Mouse (Mus musculus): ENCODE results near the gene Spon1. TPM values are rescaled to one million over a fixed set of nuclear protein-coding genes. Genes with fewer than 3 reads are reported as not detected.

Spon1 gene
- polyA plus RNA-seq, 1 experiment from 2014 or later: 47.0 TPM

- Histone ChIP-seq H3K9me3 (replicated peaks; ENCODE audit: control insufficient read depth, low read length, poor library complexity, severe bottlenecking) (no peaks in the 10 kb centered on the region), H3K9ac (ENCODE audit: low read depth, low read length) (no peak overlapping the region), H3K4me2 (ENCODE audit: low read length) (no peak overlapping the region), H3K36me3 (ENCODE audit: control insufficient read depth, insufficient read depth, low read length) (no peaks in the 10 kb centered on the region; the same call in 1 of the 2 replicates), H3K27me3 (ENCODE audit: control insufficient read depth, insufficient read depth, low read depth, low read length) (no peaks in the 10 kb centered on the region), H3K4me1 (ENCODE audit: control insufficient read depth, insufficient read depth, low read length) (no peaks in the 10 kb centered on the region; the same call in 1 of the 2 replicates), H3K4me3 (ENCODE audit: low read depth, low read length) (no peak overlapping the region), H3K27ac (ENCODE audit: low read length) (no peak overlapping the region)
- no peak for ATAC-seq
- 84% methylated on average over 4 of the region's 4 CpGs for WGBS
Observed at GRCm38 (mm10) chr7:114053720-114054119, 287.9 kb downstream of the Spon1 start.

- Histone ChIP-seq H3K9ac (ENCODE audit: low read depth, low read length) (no peak overlapping the region), H3K4me2 (ENCODE audit: low read length) (no peak overlapping the region), H3K4me3 (ENCODE audit: low read depth, low read length) (no peak overlapping the region), H3K4me1 (ENCODE audit: control insufficient read depth, insufficient read depth, low read length) (peaks cover 2% of the 10 kb centered on the region; the same call in 1 of the 2 replicates), H3K36me3 (ENCODE audit: control insufficient read depth, insufficient read depth, low read length) (no peaks in the 10 kb centered on the region), H3K27me3 (ENCODE audit: control insufficient read depth, insufficient read depth, low read depth, low read length) (no peaks in the 10 kb centered on the region), H3K27ac (ENCODE audit: low read length) (no peak overlapping the region), H3K9me3 (replicated peaks; ENCODE audit: control insufficient read depth, low read length, poor library complexity, severe bottlenecking) (no peaks in the 10 kb centered on the region)
- ATAC-seq: no peak
- 93% methylated on average over 16 of the region's 16 CpGs for WGBS
Observed at GRCm38 (mm10) chr7:114058166-114058565, 292.4 kb downstream of the Spon1 start.

GRCm38 (mm10) chr7:114058927-114059441 lies 293.2 kb downstream of the Spon1 start:
- Histone ChIP-seq H3K9ac (ENCODE audit: low read depth, low read length) (no peak overlapping the region), H3K9me3 (replicated peaks; ENCODE audit: control insufficient read depth, low read length, poor library complexity, severe bottlenecking) (no peaks in the 10 kb centered on the region), H3K36me3 (ENCODE audit: control insufficient read depth, insufficient read depth, low read length) (no peaks in the 10 kb centered on the region), H3K27me3 (ENCODE audit: control insufficient read depth, insufficient read depth, low read depth, low read length) (no peaks in the 10 kb centered on the region), H3K27ac (ENCODE audit: low read length) (0 out of 2 replicates have a peak overlapping the region, but pooled peaks have one; percentile 31), H3K4me2 (ENCODE audit: low read length) (no peak overlapping the region), H3K4me3 (ENCODE audit: low read depth, low read length) (no peak overlapping the region), H3K4me1 (ENCODE audit: control insufficient read depth, insufficient read depth, low read length) (peaks cover 2% of the 10 kb centered on the region; the same call in 1 of the 2 replicates)
- WGBS: 61% methylated on average over 6 of the region's 6 CpGs
- ATAC-seq: peak; percentile 66

- WGBS: 94% methylated on average over 6 of the region's 6 CpGs
Observed at GRCm38 (mm10) chr7:114060445-114060844, 294.6 kb downstream of the Spon1 start.

GRCm38 (mm10) chr7:114062451-114062850 lies 296.7 kb downstream of the Spon1 start:
- Histone ChIP-seq H3K27me3 (ENCODE audit: control insufficient read depth, insufficient read depth, low read depth, low read length) (no peaks in the 10 kb centered on the region), H3K27ac (ENCODE audit: low read length) (no peak overlapping the region), H3K36me3 (ENCODE audit: control insufficient read depth, insufficient read depth, low read length) (no peaks in the 10 kb centered on the region), H3K4me3 (ENCODE audit: low read depth, low read length) (no peak overlapping the region), H3K9ac (ENCODE audit: low read depth, low read length) (no peak overlapping the region), H3K4me2 (ENCODE audit: low read length) (no peak overlapping the region), H3K9me3 (replicated peaks; ENCODE audit: control insufficient read depth, low read length, poor library complexity, severe bottlenecking) (no peaks in the 10 kb centered on the region), H3K4me1 (ENCODE audit: control insufficient read depth, insufficient read depth, low read length) (peaks cover 11% of the 10 kb centered on the region)
- WGBS: 59% methylated on average over 1 of the region's 1 CpGs
- no peak for ATAC-seq

More at GRCm38 (mm10) chr7:114060445-114060844, 294.6 kb downstream of the Spon1 start:
- H3K9me3 ChIP-seq (replicated peaks; ENCODE audit: control insufficient read depth, low read length, poor library complexity, severe bottlenecking): no peaks in the 10 kb centered on the region
- H3K4me1 ChIP-seq (ENCODE audit: control insufficient read depth, insufficient read depth, low read length): peaks cover 2% of the 10 kb centered on the region; the same call in 1 of the 2 replicates
- H3K4me2 ChIP-seq (ENCODE audit: low read length): no peak overlapping the region
- no peak overlapping the region for H3K27ac ChIP-seq (ENCODE audit: low read length)
- no peak overlapping the region for H3K4me3 ChIP-seq (ENCODE audit: low read depth, low read length)
- no peak overlapping the region for H3K9ac ChIP-seq (ENCODE audit: low read depth, low read length)
- H3K36me3 ChIP-seq (ENCODE audit: control insufficient read depth, insufficient read depth, low read length): no peaks in the 10 kb centered on the region
- no peaks in the 10 kb centered on the region for H3K27me3 ChIP-seq (ENCODE audit: control insufficient read depth, insufficient read depth, low read depth, low read length)
- no peak for ATAC-seq

GRCm38 (mm10) chr7:114063534-114063933 lies 297.7 kb downstream of the Spon1 start:
- Histone ChIP-seq H3K27me3 (ENCODE audit: control insufficient read depth, insufficient read depth, low read depth, low read length) (no peaks in the 10 kb centered on the region), H3K4me3 (ENCODE audit: low read depth, low read length) (no peak overlapping the region), H3K36me3 (ENCODE audit: control insufficient read depth, insufficient read depth, low read length) (no peaks in the 10 kb centered on the region), H3K9ac (ENCODE audit: low read depth, low read length) (no peak overlapping the region), H3K27ac (ENCODE audit: low read length) (no peak overlapping the region), H3K4me1 (ENCODE audit: control insufficient read depth, insufficient read depth, low read length) (peaks cover 11% of the 10 kb centered on the region), H3K9me3 (replicated peaks; ENCODE audit: control insufficient read depth, low read length, poor library complexity, severe bottlenecking) (no peaks in the 10 kb centered on the region), H3K4me2 (ENCODE audit: low read length) (no peak overlapping the region)
- no peak for ATAC-seq
- 69% methylated on average over 8 of the region's 8 CpGs for WGBS

- Histone ChIP-seq H3K4me1 (ENCODE audit: control insufficient read depth, insufficient read depth, low read length) (peaks cover 11% of the 10 kb centered on the region), H3K36me3 (ENCODE audit: control insufficient read depth, insufficient read depth, low read length) (no peaks in the 10 kb centered on the region), H3K4me2 (ENCODE audit: low read length) (no peak overlapping the region), H3K9ac (ENCODE audit: low read depth, low read length) (no peak overlapping the region), H3K4me3 (ENCODE audit: low read depth, low read length) (no peak overlapping the region), H3K27ac (ENCODE audit: low read length) (no peak overlapping the region), H3K9me3 (replicated peaks; ENCODE audit: control insufficient read depth, low read length, poor library complexity, severe bottlenecking) (no peaks in the 10 kb centered on the region), H3K27me3 (ENCODE audit: control insufficient read depth, insufficient read depth, low read depth, low read length) (no peaks in the 10 kb centered on the region)
- WGBS: 87% methylated on average over 6 of the region's 6 CpGs
- ATAC-seq: no peak
Observed at GRCm38 (mm10) chr7:114063966-114064365, 298.2 kb downstream of the Spon1 start.

- H3K4me2 ChIP-seq (ENCODE audit: low read length): no peak overlapping the region
Observed at GRCm38 (mm10) chr7:114065407-114066185, 299.8 kb downstream of the Spon1 start.

GRCm38 (mm10) chr7:114066529-114067178 lies 300.9 kb downstream of the Spon1 start:
- peak overlapping the region; percentile 30 for H3K4me3 ChIP-seq (ENCODE audit: low read depth, low read length)
- 6% methylated on average over 14 of the region's 14 CpGs for WGBS
- H3K4me1 ChIP-seq (ENCODE audit: control insufficient read depth, insufficient read depth, low read length): peaks cover 9% of the 10 kb centered on the region
- H3K27ac ChIP-seq (ENCODE audit: low read length): no peak overlapping the region
- no peaks in the 10 kb centered on the region for H3K9me3 ChIP-seq (replicated peaks; ENCODE audit: control insufficient read depth, low read length, poor library complexity, severe bottlenecking)
- peak overlapping the region; percentile 54 for H3K9ac ChIP-seq (ENCODE audit: low read depth, low read length)
- H3K36me3 ChIP-seq (ENCODE audit: control insufficient read depth, insufficient read depth, low read length): no peaks in the 10 kb centered on the region
- ATAC-seq: peak; percentile 71
- H3K27me3 ChIP-seq (ENCODE audit: control insufficient read depth, insufficient read depth, low read depth, low read length): no peaks in the 10 kb centered on the region
- H3K4me2 ChIP-seq (ENCODE audit: low read length): peak overlapping the region; percentile 57

More at GRCm38 (mm10) chr7:114065407-114066185, 299.8 kb downstream of the Spon1 start:
- no peaks in the 10 kb centered on the region for H3K9me3 ChIP-seq (replicated peaks; ENCODE audit: control insufficient read depth, low read length, poor library complexity, severe bottlenecking)
- no peak overlapping the region for H3K4me3 ChIP-seq (ENCODE audit: low read depth, low read length)
- H3K27ac ChIP-seq (ENCODE audit: low read length): no peak overlapping the region
- H3K4me1 ChIP-seq (ENCODE audit: control insufficient read depth, insufficient read depth, low read length): peaks cover 9% of the 10 kb centered on the region
- H3K36me3 ChIP-seq (ENCODE audit: control insufficient read depth, insufficient read depth, low read length): no peaks in the 10 kb centered on the region
- no peak for ATAC-seq
- no peaks in the 10 kb centered on the region for H3K27me3 ChIP-seq (ENCODE audit: control insufficient read depth, insufficient read depth, low read depth, low read length)
- 29% methylated on average over 11 of the region's 11 CpGs for WGBS
- peak overlapping the region; percentile 25; the same call in 1 of the 2 replicates for H3K9ac ChIP-seq (ENCODE audit: low read depth, low read length)
